Mouse (Mus musculus): Measurements from ENCODE around the gene Slc25a53.

Slc25a53 gene

GRCm38 (mm10) chrX:137038000-137038483 is at the start of gene Slc25a53:
Gene Slc25a53 (minus strand): TSS chrX:137038302.
- DNase-seq (ENCODE audit: low spot score in 2 of 2) = peak; percentile 83 to 87

- DNase-seq (ENCODE audit: low spot score in 2 of 2) = peak; percentile 45 to 61
Observed at GRCm38 (mm10) chrX:137063202-137063601, 25.1 kb upstream of the Slc25a53 start.

GRCm38 (mm10) chrX:137049425-137050225 is 11.5 kb upstream of the Slc25a53 start, which contains the start of gene Fam199x:
Gene Fam199x (plus strand): TSS chrX:137049594.
- DNase-seq (ENCODE audit: low spot score in 2 of 2) = peak; percentile 53 to 54

GRCm38 (mm10) chrX:137049060-137049424 is 10.9 kb upstream of the Slc25a53 start:
- peak in 1 of 2 experiments; percentile 21 for DNase-seq (ENCODE audit: low spot score in 2 of 2)

- no peak for DNase-seq (ENCODE audit: low spot score in 2 of 2)
Observed at GRCm38 (mm10) chrX:137038502-137038901, 400 bp upstream of the Slc25a53 start.

- DNase-seq (ENCODE audit: low spot score in 2 of 2) = no peak
Observed at GRCm38 (mm10) chrX:137037470-137037999, 567 bp downstream of the Slc25a53 start.

GRCm38 (mm10) chrX:137034322-137034721 is 3.8 kb downstream of the Slc25a53 start:
- no peak for DNase-seq (ENCODE audit: low spot score in 2 of 2)

- no peak for DNase-seq (ENCODE audit: low spot score in 2 of 2)
Observed at GRCm38 (mm10) chrX:137031726-137032125, 6.4 kb downstream of the Slc25a53 start.

GRCm38 (mm10) chrX:137030916-137031315 is 7.2 kb downstream of the Slc25a53 start:
- DNase-seq (ENCODE audit: low spot score in 2 of 2) = no peak

- DNase-seq (ENCODE audit: low spot score in 2 of 2) = peak; percentile 68 to 71
Observed at GRCm38 (mm10) chrX:137019310-137019709, 18.8 kb downstream of the Slc25a53 start.

- no peak for DNase-seq (ENCODE audit: low spot score in 2 of 2)
Observed at GRCm38 (mm10) chrX:137017668-137018067, 20.4 kb downstream of the Slc25a53 start.

GRCm38 (mm10) chrX:137015099-137015709 is 22.9 kb downstream of the Slc25a53 start:
- DNase-seq (ENCODE audit: low spot score in 2 of 2) = peak; percentile 55 to 63

- DNase-seq (ENCODE audit: low spot score in 2 of 2) = no peak
Observed at GRCm38 (mm10) chrX:136996256-136996655, 41.8 kb downstream of the Slc25a53 start.

GRCm38 (mm10) chrX:136993641-136994040 is 44.5 kb downstream of the Slc25a53 start:
- DNase-seq (ENCODE audit: low spot score in 2 of 2) = peak in 1 of 2 experiments; percentile 23

GRCm38 (mm10) chrX:136992978-136993547 is 45.0 kb downstream of the Slc25a53 start, which contains the start of gene Zcchc18:
Gene Zcchc18 (plus strand): TSS chrX:136993155.
- DNase-seq (ENCODE audit: low spot score in 2 of 2) = peak; percentile 80 to 82

GRCm38 (mm10) chrX:136992191-136992965 is 45.7 kb downstream of the Slc25a53 start:
- peak in 1 of 2 experiments; percentile 15 for DNase-seq (ENCODE audit: low spot score in 2 of 2)

- no peak for DNase-seq (ENCODE audit: low spot score in 2 of 2)
Observed at GRCm38 (mm10) chrX:136991274-136991673, 46.8 kb downstream of the Slc25a53 start.

GRCm38 (mm10) chrX:136986039-136986438 is 52.1 kb downstream of the Slc25a53 start:
- no peak for DNase-seq (ENCODE audit: low spot score in 2 of 2)

- DNase-seq (ENCODE audit: low spot score in 2 of 2) = no peak
Observed at GRCm38 (mm10) chrX:136978616-136979015, 59.5 kb downstream of the Slc25a53 start.

- peak; percentile 21 to 78 for DNase-seq (ENCODE audit: low spot score in 2 of 2)
Observed at GRCm38 (mm10) chrX:136976424-136977084, 61.5 kb downstream of the Slc25a53 start, which contains the start of the genes Tmsb15l and Tmsb15b1. Gene Tmsb15l (minus strand): TSS chrX:136976869. Gene Tmsb15b1 (minus strand): TSS chrX:136976874.
